Comparison of ENCODE assay signal across 8 mouse cellular contexts in genomic region chr5:28465099-28465406, GRCm38 (mm10). TPM values are rescaled to one million over a fixed set of nuclear protein-coding genes. Genes with fewer than 3 reads are reported as not detected.
DNase-seq lines count a peak whose midpoint lies in the region; ATAC-seq and TF ChIP-seq lines count a peak whose summit lies in the region.

No protein-coding gene starts in this region.

- H3K27me3 ChIP-seq in heart, postnatal 0 days (ENCODE audit: control insufficient read depth, insufficient read depth, low read length): peaks cover 100% of the 10 kb centered on the region
- peaks cover 88% of the 10 kb centered on the region for H3K27me3 ChIP-seq in limb, embryonic 11.5 days (ENCODE audit: control insufficient read depth, insufficient read depth, low read length)
- peaks cover 85% of the 10 kb centered on the region for H3K27me3 ChIP-seq in neural tube, embryonic 11.5 days (ENCODE audit: control insufficient read depth, insufficient read depth, low read length)

- H3K9me3 ChIP-seq in heart, postnatal 0 days (replicated peaks; ENCODE audit: control insufficient read depth, low read length): no peaks in the 10 kb centered on the region
- H3K9me3 ChIP-seq in limb, embryonic 11.5 days (ENCODE audit: control insufficient read depth, low read length): no peaks in the 10 kb centered on the region
- no peaks in the 10 kb centered on the region for H3K9me3 ChIP-seq in neural tube, embryonic 11.5 days (ENCODE audit: control insufficient read depth, low read length)

- H3K36me3 ChIP-seq in heart, postnatal 0 days (replicated peaks; ENCODE audit: control insufficient read depth, insufficient read depth, low read length): no peaks in the 10 kb centered on the region
- no peaks in the 10 kb centered on the region for H3K36me3 ChIP-seq in limb, embryonic 11.5 days (ENCODE audit: control insufficient read depth, insufficient read depth, low read length)
- H3K36me3 ChIP-seq in neural tube, embryonic 11.5 days (ENCODE audit: control insufficient read depth, insufficient read depth, low read length): no peaks in the 10 kb centered on the region

- peak overlapping the region; percentile 63 for H3K4me2 ChIP-seq in heart, postnatal 0 days (ENCODE audit: low read depth, low read length)
- H3K4me2 ChIP-seq in limb, embryonic 11.5 days (ENCODE audit: low read depth, severe bottlenecking): peak overlapping the region; percentile 77
- H3K4me2 ChIP-seq in neural tube, embryonic 11.5 days (ENCODE audit: low read depth): peak overlapping the region; percentile 73

- peak overlapping the region; percentile 44 for H3K4me3 ChIP-seq in heart, postnatal 0 days (ENCODE audit: low read depth, low read length)
- H3K4me3 ChIP-seq in limb, embryonic 11.5 days (ENCODE audit: low read depth, low read length): peak overlapping the region; percentile 41
- peak overlapping the region; percentile 41 for H3K4me3 ChIP-seq in neural tube, embryonic 11.5 days (ENCODE audit: low read depth, low read length)

- WGBS in heart, postnatal 0 days: under 1% methylated on average over 29 of the region's 29 CpGs
- WGBS in limb, embryonic 11.5 days: 1% methylated on average over 29 of the region's 29 CpGs
- 1% methylated on average over 29 of the region's 29 CpGs for WGBS in neural tube, embryonic 11.5 days

- TF ChIP-seq EP300 in heart, postnatal 0 days (IDR thresholded peaks at IDR 0.05; ENCODE audit: low read depth): no peak

- no peaks in the 10 kb centered on the region for H3K4me1 ChIP-seq in heart, postnatal 0 days (ENCODE audit: control insufficient read depth, insufficient read depth)
- H3K4me1 ChIP-seq in limb, embryonic 11.5 days (ENCODE audit: control insufficient read depth, insufficient read depth, low read length): peaks cover 14% of the 10 kb centered on the region; the same call in 1 of the 2 replicates
- peaks cover 6% of the 10 kb centered on the region for H3K4me1 ChIP-seq in neural tube, embryonic 11.5 days (ENCODE audit: control insufficient read depth, insufficient read depth, low read length)

- no peak overlapping the region for H3K27ac ChIP-seq in heart, postnatal 0 days (ENCODE audit: low read depth)
- H3K27ac ChIP-seq in limb, embryonic 11.5 days (replicated peaks; ENCODE audit: low read depth, low read length): no peak overlapping the region
- H3K27ac ChIP-seq in neural tube, embryonic 11.5 days (ENCODE audit: low read depth, low read length): no peak overlapping the region

- DNase-seq in heart, postnatal 0 days (ENCODE audit: low spot score): no peak
- no peak for DNase-seq in heart, postnatal 25 days (ENCODE audit: low spot score)
- DNase-seq in embryo, embryonic 9.5 days (ENCODE audit: extremely low spot score): peak; percentile 38
- peak; percentile 2 for DNase-seq in induced T-regulatory cell, adult 2 months (ENCODE audit: low read depth)
- no peak for DNase-seq in limb, embryonic 11.5 days (ENCODE audit: low spot score)
- peak; percentile 68 for DNase-seq in neural tube, embryonic 11.5 days (ENCODE audit: low spot score)
- DNase-seq in gastrocnemius, adult 8-10 months (ENCODE audit: low spot score in 2 of 2): no peak
- DNase-seq in spleen, postnatal 10 days (ENCODE audit: low spot score in 2 of 2): no peak

- TF ChIP-seq CTCF in heart, postnatal 0 days (IDR thresholded peaks at IDR 0.05; ENCODE audit: low read depth): no peak

- no peak overlapping the region for H3K9ac ChIP-seq in heart, postnatal 0 days (replicated peaks; ENCODE audit: low read depth, low read length)
- peak overlapping the region; percentile 34; the same call in 1 of the 2 replicates for H3K9ac ChIP-seq in limb, embryonic 11.5 days (ENCODE audit: low read length)
- no peak overlapping the region; the same call in 1 of the 2 replicates for H3K9ac ChIP-seq in neural tube, embryonic 11.5 days (ENCODE audit: low read length)

- no peak for ATAC-seq in heart, postnatal 0 days (ENCODE audit: insufficient read depth, low read depth)
- ATAC-seq in limb, embryonic 11.5 days (ENCODE audit: insufficient number of reproducible peaks, low FRiP score, low TSS enrichment, low read depth): no peak
- ATAC-seq in neural tube, embryonic 11.5 days (ENCODE audit: insufficient read depth, low FRiP score, low TSS enrichment): no peak

- intact Hi-C loops in heart, postnatal 25 days (cut with DNase I): loop anchor here (10.0 kb wide), 1 partner anchor 530 kb away; no protein-coding TSS in a partner anchor

RNA-seq across cellular contexts. Expression of gene Shh, which starts 2.0 kb away (rescaled TPM):
- total RNA-seq in heart, postnatal 0 days (2014; rRNA removed; ENCODE audit: low replicate concordance): 0.38 TPM in 1 of 2 replicates, not detected in the other
- not detected in 2 replicates for polyA plus RNA-seq in heart, postnatal 0 days (2015; fragmentation: Nextera tagmentation; extraction: Ambion mirVana)
- total RNA-seq in heart, postnatal 25 days (2021): not detected
- polyA plus RNA-seq in limb, embryonic 11.5 days (2014; fragmentation: Nextera tagmentation; extraction: Ambion mirVana): 1.2 and 1.3 TPM in 2 replicates
- 1.9 and 2.5 TPM in 2 replicates for polyA plus RNA-seq in neural tube, embryonic 11.5 days (2014; fragmentation: Nextera tagmentation; extraction: Ambion mirVana)
- not detected for total RNA-seq in gastrocnemius, adult 8-10 months (2022)

Comparison
In these comparisons a context has a peak if more than half of its experiments do, and no peak if none do; other contexts are left out.
1. DNase-seq: peak in embryo, embryonic 9.5 days (single experiment), induced T-regulatory cell, adult 2 months (single experiment) and neural tube, embryonic 11.5 days (single experiment); none in heart, postnatal 0 days (single experiment), heart, postnatal 25 days (single experiment), limb, embryonic 11.5 days (single experiment), gastrocnemius, adult 8-10 months (0 of 2) and spleen, postnatal 10 days (0 of 2).
2. Peak in every context shown above with its lines, with median percentiles within 50 percentile points of each other: H3K4me2 ChIP-seq and H3K4me3 ChIP-seq.